ENCODE assay signal across 8 mouse cellular contexts in the genomic region with DNA sequence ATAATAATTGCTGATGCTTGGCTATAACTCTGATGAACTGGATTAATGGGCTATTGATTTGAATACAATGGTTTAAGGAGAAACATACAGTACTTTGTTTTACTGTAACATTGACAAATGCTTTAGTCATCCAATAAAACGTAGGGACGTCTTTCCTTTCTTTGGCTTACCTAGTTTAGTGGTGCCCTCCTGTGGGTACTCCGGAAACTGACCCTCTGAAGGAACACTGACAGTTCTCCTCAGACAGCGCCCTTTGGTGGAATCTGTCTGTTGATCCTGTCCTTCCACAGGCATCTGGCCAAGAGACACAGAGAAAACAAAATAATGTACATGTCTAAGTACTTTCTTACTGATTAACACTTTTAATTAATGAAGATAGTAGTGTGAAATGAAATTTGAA.
DNase-seq lines count a peak whose midpoint lies in the region; TF ChIP-seq lines count a peak whose summit lies in the region.

No protein-coding gene starts in this region.

- TF ChIP-seq CTCF in lung, adult 2 months (IDR thresholded peaks at IDR 0.05; ENCODE audit: insufficient read depth, low read length) = no peak

- no peaks in the 10 kb centered on the region; the same call in 1 of the 2 replicates for H3K4me1 ChIP-seq in lung, adult 2 months (ENCODE audit: control insufficient read depth, insufficient read depth, low read length)

- WGBS in lung, adult 2 months = 10% methylated on average over 4 of the region's 4 CpGs

- intact Hi-C loops in gastrocnemius, postnatal 36 days (cut with DNase I) = loop anchor here (10.0 kb wide), 1 partner anchor 202 kb away; no protein-coding TSS in a partner anchor

- peak; percentile 15 for DNase-seq in gastrocnemius, adult 18-20 months (ENCODE audit: low spot score)
- no peak for DNase-seq in gastrocnemius, postnatal 36 days
- DNase-seq in testis, postnatal 10 days (ENCODE audit: low spot score) = peak; percentile 66
- DNase-seq in testis, postnatal 14 days (ENCODE audit: low spot score) = no peak
- peak; percentile 8 for DNase-seq in cerebellum, adult 8-10 months
- DNase-seq in heart, postnatal 4 days = peak; percentile 62
- DNase-seq in lung, adult 2 months = peak; percentile 13
- no peak for DNase-seq in B cell, adult 2 months

- no peak for TF ChIP-seq POLR2A in lung, adult 2 months (IDR thresholded peaks at IDR 0.05; ENCODE audit: borderline replicate concordance, extremely low read depth, low read depth, low read length)

- no peak overlapping the region for H3K4me3 ChIP-seq in lung, adult 2 months (replicated peaks; ENCODE audit: extremely low read depth, low read depth, low read length)

Comparison
In these comparisons a context has a peak if more than half of its experiments do, and no peak if none do; other contexts are left out.
1. DNase-seq: peak in gastrocnemius, adult 18-20 months (single experiment), testis, postnatal 10 days (single experiment), cerebellum, adult 8-10 months (single experiment), heart, postnatal 4 days (single experiment) and lung, adult 2 months (single experiment); none in gastrocnemius, postnatal 36 days (0 of 2), testis, postnatal 14 days (single experiment) and B cell, adult 2 months (0 of 2).